Comparison of ENCODE assay signal across 13 mouse cellular contexts in the genomic region with DNA sequence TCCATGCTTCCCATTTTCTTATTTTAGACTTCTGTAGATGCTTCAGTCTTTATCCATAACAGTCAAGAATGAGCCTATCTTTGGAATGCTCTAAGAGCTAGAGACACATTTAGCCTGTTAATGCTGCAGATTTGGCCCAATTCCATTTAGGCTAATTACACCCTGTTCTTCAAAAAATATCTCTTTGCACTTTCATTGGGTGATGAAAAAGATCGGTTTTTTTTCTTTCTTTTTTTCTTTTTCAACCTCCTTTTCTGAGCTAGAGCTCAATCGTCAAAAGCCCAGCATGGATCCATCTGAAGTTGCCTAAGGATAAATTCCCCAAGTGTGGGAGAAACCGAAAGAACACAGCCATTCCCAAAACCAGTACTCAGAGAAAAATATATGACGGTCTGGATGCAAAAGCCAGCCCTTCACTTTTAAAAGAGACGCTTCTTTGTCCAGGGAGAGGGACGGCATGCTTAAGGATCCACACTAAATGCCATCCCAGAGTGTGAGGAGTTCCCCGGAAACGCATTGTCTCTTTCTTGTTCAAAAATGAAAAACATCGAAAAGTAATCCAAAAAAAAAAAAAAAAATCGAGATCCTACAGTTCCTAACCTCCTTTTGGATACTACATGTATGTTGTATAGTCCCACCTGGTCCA.
DNase-seq lines count a peak whose midpoint lies in the region; ATAC-seq and TF ChIP-seq lines count a peak whose summit lies in the region.
"Had no signal": no experiment of that assay in that cellular context is flagged by ENCODE, and none has a peak within 500 bp of the region (broad histone marks: within the 10 kb centered on the region; RNA-seq: fewer than 3 reads in every experiment).

No protein-coding gene starts in this region.

- peak overlapping the region; percentile 15 for H3K4me2 ChIP-seq in forebrain, embryonic 13.5 days
- no peak overlapping the region for H3K4me2 ChIP-seq in intestine, embryonic 15.5 days (replicated peaks)
- H3K4me2 ChIP-seq: liver, embryonic 11.5 days had no signal

- no peak for DNase-seq in forebrain, embryonic 10.5 days (ENCODE audit: extremely low spot score, low spot score)
- DNase-seq in left cerebral cortex, adult 2 months (ENCODE audit: extremely low spot score in 1 of 2, low spot score in 2 of 2): no peak
- DNase-seq in left cerebral cortex, adult 8-10 months (ENCODE audit: low spot score in 2 of 2): no peak
- DNase-seq in brain, embryonic 14.5 days (ENCODE audit: low read depth): peak; percentile 83
- DNase-seq in layer of hippocampus, postnatal 14 days (ENCODE audit: low spot score in 2 of 2): peak; percentile 11 to 68
- DNase-seq in natural killer cell, adult 2 months (ENCODE audit: low spot score in 2 of 2): no peak
- DNase-seq: adrenal gland, postnatal 36 days; gastrocnemius, postnatal 10 days; retina, postnatal 1 day had no signal

- intact Hi-C loops in left cerebral cortex, adult 2 months (cut with DNase I): loop anchor here (10.0 kb wide), 1 partner anchor 342 kb away; no protein-coding TSS in a partner anchor

- TF ChIP-seq POLR2A in brain, embryonic 14.5 days (IDR thresholded peaks at IDR 0.05; ENCODE audit: borderline replicate concordance, extremely low read depth, insufficient read depth, insufficient read length, poor library complexity, severe bottlenecking): no peak

- ATAC-seq in forebrain, embryonic 13.5 days: peak; percentile 45; the same call in 1 of the 2 replicates
- no peak for ATAC-seq in intestine, embryonic 15.5 days
- ATAC-seq: intestine, postnatal 0 days had no signal

- H3K4me1 ChIP-seq in forebrain, embryonic 13.5 days: peaks cover 7% of the 10 kb centered on the region; the same call in 1 of the 2 replicates
- no peaks in the 10 kb centered on the region for H3K4me1 ChIP-seq in forebrain, embryonic 10.5 days
- H3K4me1 ChIP-seq in intestine, embryonic 15.5 days (replicated peaks): no peaks in the 10 kb centered on the region

- H3K9me3 ChIP-seq in forebrain, embryonic 13.5 days (replicated peaks): peaks cover 4% of the 10 kb centered on the region
- peaks cover 8% of the 10 kb centered on the region; the same call in 1 of the 2 replicates for H3K9me3 ChIP-seq in forebrain, embryonic 10.5 days
- H3K9me3 ChIP-seq in intestine, embryonic 15.5 days: no peaks in the 10 kb centered on the region

- no peaks in the 10 kb centered on the region for H3K27me3 ChIP-seq in forebrain, embryonic 13.5 days
- no peaks in the 10 kb centered on the region for H3K27me3 ChIP-seq in forebrain, embryonic 10.5 days (ENCODE audit: poor library complexity, severe bottlenecking)
- H3K27me3 ChIP-seq in intestine, embryonic 15.5 days (replicated peaks): no peaks in the 10 kb centered on the region

- no peak overlapping the region for H3K4me3 ChIP-seq in forebrain, embryonic 13.5 days
- H3K4me3 ChIP-seq in forebrain, embryonic 10.5 days: no peak overlapping the region
- peak overlapping the region; percentile 33 for H3K4me3 ChIP-seq in left cerebral cortex, adult 2 months
- no peak overlapping the region for H3K4me3 ChIP-seq in intestine, embryonic 15.5 days (replicated peaks)

- TF ChIP-seq CTCF in left cerebral cortex, adult 2 months (IDR thresholded peaks at IDR 0.05): no peak
- TF ChIP-seq CTCF in brain, embryonic 14.5 days (IDR thresholded peaks at IDR 0.05; ENCODE audit: borderline replicate concordance, extremely low read depth, insufficient read depth, insufficient read length): no peak

- H3K9ac ChIP-seq in forebrain, embryonic 13.5 days: no peak overlapping the region
- H3K9ac ChIP-seq in intestine, embryonic 15.5 days: no peak overlapping the region

- H3K36me3 ChIP-seq in forebrain, embryonic 13.5 days (ENCODE audit: poor library complexity, severe bottlenecking): no peaks in the 10 kb centered on the region
- H3K36me3 ChIP-seq in forebrain, embryonic 10.5 days (replicated peaks): no peaks in the 10 kb centered on the region
- H3K36me3 ChIP-seq in intestine, embryonic 15.5 days: no peaks in the 10 kb centered on the region

- 45% methylated on average over 10 of the region's 10 CpGs for WGBS in forebrain, embryonic 13.5 days
- 76% methylated on average over 10 of the region's 10 CpGs for WGBS in forebrain, embryonic 10.5 days
- 80% methylated on average over 10 of the region's 10 CpGs for WGBS in intestine, embryonic 15.5 days

- peak overlapping the region; percentile 8; the same call in 1 of the 2 replicates for H3K27ac ChIP-seq in forebrain, embryonic 13.5 days
- H3K27ac ChIP-seq in forebrain, embryonic 10.5 days: no peak overlapping the region
- peak overlapping the region; percentile 41; the same call in 1 of the 2 replicates for H3K27ac ChIP-seq in left cerebral cortex, adult 2 months
- H3K27ac ChIP-seq in intestine, embryonic 15.5 days: no peak overlapping the region

Comparison
In these comparisons a context has a peak if more than half of its experiments do, and no peak if none do; other contexts are left out.
1. H3K27ac ChIP-seq: peak in forebrain, embryonic 13.5 days (single experiment) and left cerebral cortex, adult 2 months (single experiment); none in forebrain, embryonic 10.5 days (single experiment) and intestine, embryonic 15.5 days (single experiment).
2. DNase-seq: peak in brain, embryonic 14.5 days (single experiment) and layer of hippocampus, postnatal 14 days (2 of 2); none in forebrain, embryonic 10.5 days (single experiment), left cerebral cortex, adult 2 months (0 of 2), left cerebral cortex, adult 8-10 months (0 of 2) and natural killer cell, adult 2 months (0 of 2).